Mouse (Mus musculus) CD4-positive helper T cell, adult 2 months (primary cell): ENCODE data around the gene Serinc5.

Source experiments
- DNase-seq: peaks from one replicate; pipeline ENCODE4 v3.0.0-alpha.2; 2012; ENCODE audit warnings: low read depth, missing footprints, low spot score

Gene Serinc5

DNA sequence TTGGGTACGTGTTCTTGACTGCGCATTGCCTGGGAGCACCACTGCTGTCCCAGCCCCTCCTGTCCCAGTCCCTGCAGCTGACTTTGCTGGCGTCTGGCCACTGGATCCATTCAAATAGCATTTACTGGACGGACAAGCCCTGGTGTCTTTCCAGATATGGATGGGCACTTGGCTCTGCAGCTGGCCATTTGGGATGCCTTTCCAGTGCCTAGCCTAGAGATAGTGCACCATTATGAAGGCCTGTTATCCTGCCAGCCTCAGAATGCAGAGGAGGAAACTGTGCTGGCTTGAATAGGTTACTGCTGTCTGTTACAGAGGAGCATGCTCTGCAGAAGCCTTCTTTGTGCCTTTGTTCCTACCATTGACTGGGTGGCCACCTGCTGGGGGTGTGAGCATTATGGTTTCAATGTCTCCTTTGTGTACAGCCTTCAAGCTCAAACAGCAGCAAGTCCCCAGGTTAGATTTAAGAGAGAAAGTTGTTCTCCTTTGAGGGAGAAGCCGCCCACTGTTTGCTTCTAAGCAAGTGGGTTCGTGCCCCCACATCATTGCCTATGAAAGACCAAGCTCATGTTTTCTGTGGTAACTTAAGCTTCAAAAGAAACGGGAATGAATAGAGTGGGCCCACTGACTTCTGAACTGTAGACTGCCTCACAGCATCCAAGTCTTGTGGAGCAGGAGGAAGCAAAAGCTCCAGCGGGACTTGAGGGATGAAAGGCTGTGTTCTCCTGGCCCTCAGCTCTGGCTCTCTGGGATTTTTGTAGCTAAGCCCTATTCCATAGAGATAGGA, 92.5 kb downstream of the Serinc5 start:
- DNase-seq, result no peak

DNA sequence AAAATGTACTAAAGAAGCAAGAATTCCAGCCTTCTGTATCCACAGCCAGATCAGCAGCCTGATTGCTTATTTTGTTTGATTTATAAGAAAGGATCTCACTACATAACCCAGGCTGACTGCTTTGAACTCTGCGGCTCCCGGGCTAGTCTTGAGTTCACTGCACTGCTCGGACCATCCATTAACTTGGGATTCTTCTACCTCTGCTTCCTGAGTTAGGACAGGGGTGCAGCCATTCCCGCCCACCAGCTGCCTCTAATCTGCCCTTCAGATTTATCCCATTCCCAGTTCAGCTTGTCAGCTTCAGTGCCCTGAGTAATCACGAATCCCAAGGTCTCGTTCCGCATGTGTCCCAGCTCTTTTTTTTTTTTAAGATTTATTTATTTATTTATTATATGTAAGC, 93.3 kb downstream of the Serinc5 start:
- no peak for DNase-seq

DNA sequence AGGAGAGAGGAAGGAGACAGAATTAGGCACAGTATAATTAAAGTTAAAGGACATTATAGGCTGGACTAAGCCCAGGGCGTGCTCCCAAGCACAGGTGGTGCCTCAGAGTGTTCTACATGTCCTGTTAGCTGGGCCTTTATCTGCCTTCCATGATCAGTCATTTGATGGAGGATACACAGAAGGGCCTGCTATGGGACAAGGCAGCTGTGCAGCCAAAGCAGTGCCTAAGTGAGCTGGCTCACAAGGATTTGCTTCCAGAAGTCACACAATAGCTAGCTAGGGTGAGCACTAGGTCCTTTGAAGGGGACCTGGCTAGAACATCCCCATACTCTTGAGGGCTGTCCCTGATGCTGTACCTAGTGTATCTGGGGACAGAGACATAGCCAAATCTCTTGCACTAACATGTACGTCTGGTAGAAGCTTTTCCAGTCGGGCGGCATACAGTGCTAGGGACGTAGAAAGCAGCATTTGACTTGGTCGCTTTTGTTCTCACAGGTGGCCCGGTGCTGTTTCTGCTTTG, 94.2 kb downstream of the Serinc5 start:
- no peak for DNase-seq

GRCm38 (mm10) chr13:92706342-92707061, 95.6 kb downstream of the Serinc5 start:
- DNase-seq, result no peak

DNA sequence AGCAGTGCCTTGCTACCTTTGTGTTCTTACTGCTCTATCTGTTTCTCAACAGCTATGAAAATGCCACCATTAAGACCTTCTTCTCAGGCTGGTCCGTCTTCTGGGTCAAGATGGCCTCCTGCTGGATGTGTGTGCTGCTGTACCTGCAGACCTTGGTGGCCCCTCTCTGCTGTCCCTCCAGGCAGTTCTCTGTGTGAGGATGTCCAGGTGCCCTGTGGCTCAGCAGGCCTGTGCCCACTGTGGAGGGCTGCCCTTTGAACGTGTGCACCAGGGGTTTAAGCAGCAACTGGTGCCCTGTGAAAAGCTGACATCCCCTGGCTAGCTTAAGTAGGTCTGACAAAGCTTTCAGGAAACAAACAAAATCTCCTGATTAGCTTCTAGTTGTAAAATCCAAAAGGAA, 97.0 kb downstream of the Serinc5 start:
- DNase-seq, result no peak

- DNase-seq, result no peak
Observed at GRCm38 (mm10) chr13:92708466-92708865, 97.6 kb downstream of the Serinc5 start.

DNA sequence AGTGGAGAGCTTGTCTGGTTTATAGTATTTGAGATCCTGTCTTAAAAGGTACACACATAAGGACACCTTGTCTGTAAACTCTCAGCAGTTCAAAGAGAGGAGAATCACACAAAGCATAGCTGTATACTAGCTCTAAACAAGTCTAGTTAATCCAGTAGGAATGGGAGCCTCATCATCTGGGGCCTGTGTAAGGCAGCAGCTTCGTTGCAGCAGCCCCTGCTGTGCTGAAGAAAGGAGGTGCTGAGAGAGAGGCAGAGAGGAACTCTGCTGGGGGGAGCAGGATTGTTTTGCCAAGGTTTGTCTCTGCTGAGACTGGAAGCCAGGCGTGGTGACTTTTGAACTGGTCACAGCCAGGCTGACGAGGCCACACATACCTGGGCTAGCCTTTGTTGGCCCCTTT, 98.6 kb downstream of the Serinc5 start:
- no peak for DNase-seq

- DNase-seq, result no peak
Observed at GRCm38 (mm10) chr13:92710361-92710760, 99.5 kb downstream of the Serinc5 start.

- no peak for DNase-seq
Observed at GRCm38 (mm10) chr13:92711821-92712220, 100.9 kb downstream of the Serinc5 start.

DNA sequence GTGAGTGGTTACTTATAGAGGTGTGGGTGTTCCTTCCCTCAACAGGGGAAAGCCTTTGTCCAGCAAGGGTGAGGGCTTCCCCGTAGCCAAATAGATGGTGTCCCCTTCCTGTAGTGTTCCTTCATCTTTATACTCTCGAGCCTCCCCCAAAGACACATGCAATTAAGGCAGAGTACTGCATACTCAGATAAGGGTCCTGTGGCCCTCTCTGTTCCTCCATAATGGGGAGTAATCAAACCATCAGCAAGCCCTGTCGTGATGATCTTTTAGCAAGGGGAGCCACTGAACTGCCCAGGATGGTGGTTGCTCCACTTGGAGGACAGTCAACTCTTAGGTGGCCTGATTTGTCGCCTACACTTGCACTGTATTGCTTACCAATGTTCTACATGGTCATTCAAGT, 101.7 kb downstream of the Serinc5 start:
- DNase-seq, result no peak

DNA sequence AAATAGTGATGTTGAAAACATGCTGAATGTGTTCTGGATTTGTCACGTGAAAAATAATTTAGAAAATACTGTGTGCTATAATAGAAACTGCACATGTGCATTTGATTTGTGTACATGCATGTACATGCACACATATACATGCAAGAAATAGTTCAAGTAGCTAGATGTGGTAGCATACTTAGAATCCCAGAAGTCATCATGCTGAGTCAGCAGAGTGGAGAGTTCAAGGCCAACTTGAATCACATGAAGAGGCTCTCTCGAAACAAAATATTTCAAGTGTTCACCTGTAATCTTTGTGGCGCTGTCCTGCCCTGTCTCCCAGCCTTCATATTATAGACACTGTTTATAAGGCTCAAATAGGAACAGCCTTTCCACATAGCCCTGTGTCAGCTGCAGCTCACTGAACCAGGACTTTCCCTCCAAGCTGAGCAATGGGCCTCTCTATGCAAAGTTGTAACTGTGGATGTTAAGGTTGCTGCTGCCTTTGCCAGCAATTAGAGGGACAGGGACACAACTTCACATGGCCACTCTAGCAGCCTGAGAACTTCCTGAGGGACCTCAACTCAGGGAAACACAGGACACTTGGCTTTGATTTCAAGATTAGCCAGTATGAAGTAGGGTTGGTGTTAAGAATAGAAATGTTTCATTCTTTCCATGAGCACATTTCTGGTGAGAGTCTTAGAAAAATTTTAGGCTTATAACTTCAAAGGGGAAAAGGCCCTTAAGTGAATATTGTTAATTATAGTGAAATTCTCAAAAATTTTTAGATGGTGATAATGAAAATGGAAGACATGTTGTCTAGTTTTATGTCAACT, 107.2 kb downstream of the Serinc5 start:
- DNase-seq, result no peak

GRCm38 (mm10) chr13:92721006-92721405, 110.1 kb downstream of the Serinc5 start:
- no peak for DNase-seq

- peak; percentile 24 for DNase-seq
Observed at GRCm38 (mm10) chr13:92722389-92722788, 111.5 kb downstream of the Serinc5 start.

DNA sequence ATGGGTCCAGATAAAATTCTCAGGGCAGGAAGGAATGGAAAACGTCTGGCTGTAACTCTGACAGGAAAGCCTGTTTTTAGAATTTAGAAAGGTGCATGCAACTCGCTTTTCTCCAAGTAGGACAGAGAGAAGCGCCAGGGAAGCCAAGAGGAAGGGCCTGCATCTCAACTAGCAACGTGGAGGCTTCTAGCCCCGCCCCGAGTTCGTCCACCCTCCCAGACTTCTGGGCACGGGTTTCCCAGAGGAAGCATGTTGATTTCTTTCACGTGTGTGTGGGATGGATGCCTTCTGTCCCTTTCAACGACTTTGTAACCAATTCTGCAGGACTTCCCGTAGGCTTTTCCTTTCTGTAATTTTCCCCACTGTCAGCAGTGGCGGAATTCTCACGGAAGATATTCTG, 118.9 kb downstream of the Serinc5 start:
- DNase-seq, result no peak

DNA sequence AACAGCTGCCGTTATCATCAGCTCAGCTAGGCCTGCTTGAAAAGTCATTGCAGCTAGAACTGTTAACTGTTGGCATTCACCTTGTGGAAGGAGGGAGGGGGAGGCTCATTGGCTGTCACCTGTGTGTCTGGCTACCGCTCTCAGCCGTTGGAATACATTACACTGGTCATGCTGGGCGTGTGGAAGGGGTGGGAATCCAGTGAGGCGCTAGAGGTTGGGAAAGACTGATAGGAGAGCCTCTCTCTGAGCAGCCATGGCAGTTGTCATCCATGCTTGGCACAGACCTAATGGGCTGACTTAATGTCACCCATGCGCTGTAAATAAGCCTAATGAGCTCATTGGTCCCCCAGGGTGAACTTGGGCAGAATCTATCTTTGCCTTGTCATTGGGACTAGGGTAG, 120.9 kb downstream of the Serinc5 start:
- no peak for DNase-seq

DNA sequence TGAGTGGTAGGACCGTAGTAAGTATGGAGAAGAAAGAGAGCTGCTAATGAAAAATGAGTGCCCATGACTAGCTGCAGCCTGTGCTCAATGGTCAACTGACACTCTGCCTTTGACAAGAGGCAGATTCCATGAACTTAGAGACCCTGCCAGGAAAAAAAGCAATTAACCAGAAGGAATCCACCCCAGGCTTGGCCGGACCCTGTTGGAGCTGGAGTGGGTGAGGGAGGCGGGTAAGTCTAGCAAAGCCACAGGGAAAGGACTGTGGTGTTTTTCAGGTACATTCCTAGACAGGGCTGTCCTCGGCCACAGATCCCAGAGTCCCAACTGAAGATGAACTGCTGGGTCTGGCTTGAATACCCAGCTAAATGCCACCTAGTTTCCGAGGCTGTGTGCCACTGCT, 121.9 kb downstream of the Serinc5 start:
- DNase-seq, result no peak

GRCm38 (mm10) chr13:92733252-92733651, 122.4 kb downstream of the Serinc5 start:
- DNase-seq, result peak; percentile 50

- DNase-seq, result no peak
Observed at GRCm38 (mm10) chr13:92733741-92734140, 122.8 kb downstream of the Serinc5 start.

DNA sequence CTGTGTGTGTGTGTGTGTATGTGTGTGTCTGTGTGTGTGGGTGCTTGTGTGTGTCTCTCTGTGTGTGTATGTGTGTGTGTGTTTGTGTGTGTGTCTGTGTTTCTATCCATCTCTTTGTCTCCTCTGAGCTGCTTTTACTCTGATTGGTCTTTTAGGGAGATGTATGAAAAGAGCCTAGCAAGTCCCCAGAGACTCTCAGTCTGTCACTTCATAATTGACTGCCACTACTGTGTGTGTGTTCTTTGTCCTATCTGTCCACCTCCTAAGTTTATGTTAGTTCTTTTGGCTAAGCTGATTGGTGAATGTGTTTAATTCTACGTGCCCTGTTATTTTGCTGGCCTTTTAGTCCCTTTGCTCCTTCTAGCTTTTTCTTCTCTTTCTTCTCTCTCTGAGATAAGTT, 124.8 kb downstream of the Serinc5 start:
- no peak for DNase-seq

DNA sequence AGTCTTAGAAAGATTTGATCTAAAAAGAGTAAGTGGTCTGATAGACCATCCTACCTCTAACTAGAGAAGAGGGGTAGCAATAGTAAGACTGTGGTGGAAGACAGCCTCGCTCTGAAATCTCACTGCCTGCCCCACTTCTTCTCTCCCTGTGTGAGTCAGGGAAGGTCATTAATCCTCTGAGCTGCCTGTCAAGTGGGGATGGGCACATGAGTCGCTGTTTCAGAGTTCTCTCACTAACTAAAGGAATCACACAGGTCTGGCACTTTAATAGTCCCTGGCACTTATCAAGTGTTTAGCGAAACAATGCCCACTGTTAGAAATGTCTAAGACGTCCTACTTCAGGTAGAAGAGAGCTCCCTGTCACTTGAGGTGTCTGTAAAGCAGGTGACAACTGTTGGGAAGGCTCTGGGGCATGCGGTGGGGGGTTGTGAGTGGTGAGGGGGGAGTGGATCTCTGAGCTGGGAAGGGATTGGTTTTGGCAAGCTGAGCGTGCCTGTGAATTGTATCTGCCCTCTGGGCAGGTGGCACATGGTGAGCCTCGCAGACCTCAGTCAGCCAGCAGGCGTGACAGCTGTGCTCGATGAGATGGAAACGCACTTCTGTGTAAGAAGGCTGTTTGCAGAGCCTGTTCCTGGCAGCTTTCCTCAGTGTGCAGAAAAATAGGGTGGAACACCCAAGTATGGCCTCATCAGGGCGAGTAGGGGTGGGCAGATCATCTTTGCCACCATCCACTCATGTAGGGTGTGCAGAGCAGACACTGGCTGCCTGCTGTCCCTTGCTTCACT, 125.8 kb downstream of the Serinc5 start:
- DNase-seq, result no peak

DNA sequence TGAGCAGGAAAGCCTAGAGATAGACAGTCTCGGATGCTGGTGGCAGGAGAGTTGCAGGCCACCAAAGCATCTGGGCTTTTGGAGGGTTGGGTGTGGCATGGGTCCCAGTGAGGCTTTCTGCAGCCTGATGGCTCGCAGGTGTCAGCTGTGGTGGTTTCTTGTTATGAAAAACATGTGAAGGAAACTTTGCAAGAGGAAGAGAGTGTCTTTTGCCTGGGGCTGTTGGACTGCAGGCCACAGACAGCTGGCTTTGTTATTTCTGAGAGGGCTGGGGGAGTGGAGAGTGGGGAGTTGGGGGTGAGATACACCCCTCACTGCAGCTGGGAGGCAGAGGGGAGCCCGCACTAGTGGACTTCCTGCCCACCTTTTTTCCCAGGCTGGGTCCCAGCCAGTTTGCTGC, 127.9 kb downstream of the Serinc5 start:
- DNase-seq, result no peak
